Mouse (Mus musculus) layer of hippocampus, adult 9-10 months (tissue): ENCODE data around the gene A930009A15Rik.

ENCODE experiments used
- DNase-seq: peaks from one replicate; pipeline ENCODE4 v3.0.0; 2022; ENCODE audit warnings: low spot score

The A930009A15Rik gene

DNA sequence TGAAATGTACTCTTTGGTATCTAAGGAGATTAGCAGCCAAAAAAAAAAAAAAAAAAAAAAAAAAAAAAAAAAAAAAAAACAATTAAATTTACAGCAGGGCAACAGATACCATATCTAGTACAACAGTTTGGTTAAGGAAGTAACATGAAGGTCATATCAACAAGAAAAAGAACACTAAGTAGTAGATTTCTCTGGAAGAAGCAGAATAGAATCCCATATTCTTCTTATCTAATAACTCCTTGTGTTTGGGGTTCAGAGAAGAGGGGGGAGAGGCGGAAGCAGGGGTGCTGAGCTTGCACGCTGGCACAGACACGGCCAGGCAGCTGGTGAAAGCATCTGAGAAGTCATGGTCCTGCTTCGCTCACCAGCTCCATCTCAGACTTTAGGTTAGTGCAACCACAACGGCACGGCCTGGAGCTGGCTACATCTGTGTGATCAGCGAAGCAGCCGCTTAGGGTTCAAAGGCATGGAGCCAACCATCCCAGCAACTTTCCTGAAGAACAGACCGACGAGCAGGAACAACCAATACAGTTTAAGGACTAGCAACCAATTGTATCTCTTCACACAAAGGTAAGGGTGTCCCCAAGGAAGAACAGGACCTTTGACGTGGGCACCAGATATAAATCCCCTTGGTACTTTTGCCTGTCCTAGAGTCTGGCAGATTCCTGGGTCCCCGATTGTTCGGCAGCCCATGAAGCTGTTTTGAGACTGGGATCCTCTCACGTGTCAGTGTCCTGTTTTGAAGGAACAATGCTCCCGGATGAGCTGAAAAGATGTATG, at the start of gene A930009A15Rik:
TSS of gene A930009A15Rik (plus strand) at position 275 of the 780 bp plus-strand sequence.
- no peak for DNase-seq

DNA sequence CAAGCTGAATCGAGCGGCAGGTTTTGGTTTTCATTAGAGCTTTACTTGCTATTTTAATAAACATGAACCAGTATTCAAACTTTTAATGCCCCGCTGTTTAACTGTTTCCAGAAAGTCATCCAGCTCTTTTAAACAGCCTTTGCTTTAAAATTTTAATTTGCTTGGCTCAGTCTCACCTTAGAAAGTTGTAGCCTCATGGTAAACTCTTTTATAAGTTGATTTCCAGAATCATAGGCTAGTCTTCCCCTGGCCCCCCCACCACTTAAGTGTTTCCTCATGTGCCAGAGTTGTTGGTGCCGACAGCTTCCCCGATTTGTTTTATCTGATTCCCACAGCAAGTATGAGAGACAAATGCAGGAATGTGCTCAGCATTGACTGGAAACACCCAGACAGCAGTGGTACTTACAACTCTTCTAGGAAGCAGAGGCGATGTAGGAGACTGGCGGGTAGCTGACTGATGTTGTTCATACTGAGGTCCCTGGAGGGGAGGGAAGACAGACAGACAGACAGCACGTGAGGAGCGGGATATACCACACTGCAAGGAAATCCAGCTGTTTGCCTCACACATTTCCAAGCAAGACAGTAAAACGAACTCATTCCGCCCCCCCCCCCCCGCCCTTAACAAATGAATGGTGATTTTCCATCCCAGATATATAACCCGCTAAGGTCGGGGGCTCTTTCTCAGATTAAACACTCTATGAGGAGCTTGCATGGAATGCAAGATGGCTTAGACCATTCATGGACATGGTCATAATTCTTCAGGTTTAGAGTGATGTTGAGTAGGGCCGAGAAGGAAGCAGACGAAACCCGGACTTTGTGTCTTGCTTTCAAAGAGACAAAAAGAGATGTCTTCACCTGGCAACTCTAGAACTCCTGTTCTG, 49.3 kb upstream of the A930009A15Rik start:
- DNase-seq: no peak

DNA sequence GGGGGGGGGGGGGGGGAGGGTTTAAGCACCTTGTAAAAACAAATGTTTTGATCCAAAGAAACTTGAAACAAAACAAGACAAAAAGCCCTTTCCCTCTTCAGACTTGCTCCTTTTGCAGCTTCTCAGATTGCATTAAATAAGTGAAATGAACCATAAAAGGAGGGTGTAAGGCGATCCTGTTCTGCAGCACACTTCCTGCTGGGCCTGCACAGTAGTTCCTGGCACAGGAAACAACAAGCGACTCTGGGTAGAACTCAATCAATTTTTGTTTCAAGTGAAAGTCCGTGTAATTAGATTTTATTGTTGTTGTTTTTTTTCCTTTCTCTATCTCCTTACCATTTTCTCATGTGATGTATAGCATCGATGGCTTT, 48.7 kb upstream of the A930009A15Rik start:
- DNase-seq: no peak

DNA sequence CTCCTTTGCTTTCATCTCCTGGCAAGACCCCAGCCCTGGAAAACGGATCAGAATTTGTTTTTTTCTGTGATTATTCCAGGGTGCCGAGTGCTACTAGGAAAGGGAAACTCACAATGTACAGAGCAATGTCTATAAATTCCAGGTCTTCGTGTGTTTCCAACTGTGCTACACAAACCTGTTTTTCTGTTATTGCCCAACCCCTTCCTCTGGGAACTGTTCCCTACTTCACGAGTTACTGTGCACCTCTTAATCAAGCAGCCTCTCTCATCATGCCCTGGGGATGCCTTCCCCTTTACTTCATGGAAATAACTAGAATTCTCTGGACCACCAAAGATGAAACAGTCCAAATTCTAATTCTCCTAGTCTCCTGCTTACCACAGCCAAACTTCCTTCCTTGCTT, 40.9 kb upstream of the A930009A15Rik start:
- no peak for DNase-seq

DNA sequence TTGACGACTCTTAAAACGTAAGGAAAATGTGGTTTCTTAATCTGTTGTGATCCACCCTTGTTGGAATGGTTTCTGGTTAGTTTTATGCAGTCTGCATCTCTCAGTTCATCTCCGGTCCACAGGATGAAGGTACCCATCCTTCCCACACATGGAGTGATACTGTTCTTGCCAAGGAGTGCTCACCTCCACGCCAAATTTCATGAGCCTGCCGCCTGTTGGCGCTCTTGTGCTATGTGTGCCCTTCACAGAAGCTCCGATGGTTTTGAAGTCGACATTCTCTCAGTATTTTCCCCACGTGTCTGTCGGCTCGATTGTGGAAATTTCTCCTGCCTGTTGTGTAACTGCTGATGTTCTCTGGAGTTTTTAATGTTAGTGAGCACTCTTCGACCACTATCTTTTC, 40.0 kb upstream of the A930009A15Rik start:
- no peak for DNase-seq

DNA sequence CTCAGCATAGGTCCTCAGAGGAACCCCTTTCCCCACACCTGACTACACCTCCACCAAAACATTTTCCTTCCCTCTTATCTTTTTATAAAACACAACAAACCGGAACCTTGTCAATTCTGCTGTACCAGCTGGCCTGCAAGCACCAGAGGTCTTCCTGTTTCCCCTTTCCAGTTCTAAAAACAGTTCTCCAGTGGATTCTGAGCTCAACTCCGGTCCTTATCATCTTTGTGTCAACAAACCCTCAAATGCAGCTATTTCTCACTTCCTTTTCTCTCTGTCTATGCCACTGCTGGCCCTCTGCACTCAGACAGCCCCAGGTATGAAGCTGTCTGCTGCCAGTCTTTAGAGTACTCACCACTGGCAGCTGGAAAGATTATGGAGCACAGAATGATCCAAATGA, 39.0 kb upstream of the A930009A15Rik start:
- no peak for DNase-seq

DNA sequence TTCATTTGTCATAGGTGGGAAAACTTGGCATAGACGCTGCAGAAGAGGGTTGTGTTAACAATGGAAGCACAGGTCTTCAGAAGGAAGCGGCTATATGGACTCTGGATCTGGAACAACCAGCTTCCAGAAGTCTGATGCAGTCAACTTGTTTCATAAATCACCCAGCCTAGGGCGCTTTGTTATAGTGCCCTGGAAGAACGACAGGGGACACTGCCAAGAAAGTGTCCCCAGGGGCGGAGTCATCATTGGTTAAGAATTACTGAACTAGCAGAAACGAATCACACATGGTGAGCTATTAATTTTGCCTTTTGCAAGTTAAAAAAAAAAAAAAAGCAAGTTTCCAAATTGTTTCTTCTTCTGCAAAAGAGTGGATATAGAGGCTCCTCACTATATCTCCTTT, 26.9 kb upstream of the A930009A15Rik start:
- DNase-seq: no peak

DNA sequence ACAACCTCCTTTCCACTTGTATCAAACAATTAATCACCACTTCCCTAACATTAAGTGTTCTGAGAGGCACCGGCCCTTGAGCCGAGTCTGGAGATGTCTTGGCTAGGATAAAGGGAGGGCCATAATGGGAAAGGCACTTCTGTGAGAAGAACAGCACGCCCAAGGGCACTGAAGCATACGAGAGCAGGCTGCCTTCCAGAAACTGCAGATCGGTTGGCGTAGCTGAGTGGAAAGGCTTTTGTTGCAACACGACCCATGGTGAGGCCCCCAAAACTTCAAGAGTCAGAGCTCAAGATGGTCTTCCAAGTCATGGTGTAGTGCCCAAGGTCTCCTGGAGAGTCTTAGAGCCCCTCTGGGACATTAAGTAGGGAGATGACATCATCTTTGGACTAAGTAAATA, 19.5 kb upstream of the A930009A15Rik start:
- no peak for DNase-seq

DNA sequence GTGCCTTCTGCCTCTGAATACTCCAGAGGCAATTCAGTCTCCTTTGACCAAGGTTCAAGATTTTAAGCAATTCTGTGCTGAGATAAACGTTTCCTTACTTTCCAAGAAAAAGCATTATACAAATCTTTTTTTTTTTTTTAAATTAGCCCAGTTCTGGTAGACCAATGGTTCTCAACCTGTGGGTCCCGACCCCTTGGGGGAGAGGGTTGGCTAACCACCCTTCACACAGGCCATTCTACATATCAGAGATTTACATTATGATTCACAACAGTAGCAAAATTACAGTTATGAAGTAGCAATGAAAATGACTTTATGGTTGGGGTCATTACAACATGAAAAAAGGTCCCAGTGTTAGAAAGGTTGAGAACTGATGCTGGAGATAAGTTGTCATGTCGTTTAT, 18.7 kb upstream of the A930009A15Rik start:
- no peak for DNase-seq

DNA sequence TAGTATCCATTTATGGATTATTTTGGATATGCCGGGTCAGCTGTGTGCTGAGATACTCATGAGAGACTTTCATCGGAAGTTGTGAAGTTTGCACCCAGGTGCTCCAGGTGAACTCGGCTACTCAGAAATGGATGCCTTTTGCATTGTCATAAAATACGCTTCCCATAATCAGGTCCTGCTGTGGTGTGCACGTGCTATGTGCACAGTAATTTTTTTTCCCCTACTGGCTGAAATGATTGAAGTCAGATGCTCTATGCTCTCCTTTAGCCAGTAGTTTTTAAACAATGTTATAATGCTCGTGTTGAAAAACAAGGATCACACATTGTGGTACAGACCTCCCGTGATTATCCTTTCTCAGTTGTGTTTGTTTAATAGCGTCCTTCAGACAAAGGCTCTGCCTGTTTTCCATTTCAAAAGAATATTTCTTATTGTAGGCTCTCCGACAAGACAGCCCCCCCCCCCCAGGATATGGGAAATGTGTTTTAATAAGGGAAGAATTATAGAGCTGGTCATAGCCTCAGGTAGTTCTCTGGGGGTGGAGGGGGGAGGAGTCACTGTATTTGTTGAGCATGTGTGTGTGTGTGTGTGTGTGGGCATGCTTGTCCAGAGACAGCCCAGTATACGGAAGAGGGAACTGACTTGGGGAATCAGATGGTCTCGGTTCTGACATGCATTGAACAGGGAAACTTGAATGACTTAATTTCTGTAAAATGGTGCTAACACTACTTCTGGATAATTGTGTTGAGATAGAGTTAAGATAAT, 16.3 kb upstream of the A930009A15Rik start:
- no peak for DNase-seq

DNA sequence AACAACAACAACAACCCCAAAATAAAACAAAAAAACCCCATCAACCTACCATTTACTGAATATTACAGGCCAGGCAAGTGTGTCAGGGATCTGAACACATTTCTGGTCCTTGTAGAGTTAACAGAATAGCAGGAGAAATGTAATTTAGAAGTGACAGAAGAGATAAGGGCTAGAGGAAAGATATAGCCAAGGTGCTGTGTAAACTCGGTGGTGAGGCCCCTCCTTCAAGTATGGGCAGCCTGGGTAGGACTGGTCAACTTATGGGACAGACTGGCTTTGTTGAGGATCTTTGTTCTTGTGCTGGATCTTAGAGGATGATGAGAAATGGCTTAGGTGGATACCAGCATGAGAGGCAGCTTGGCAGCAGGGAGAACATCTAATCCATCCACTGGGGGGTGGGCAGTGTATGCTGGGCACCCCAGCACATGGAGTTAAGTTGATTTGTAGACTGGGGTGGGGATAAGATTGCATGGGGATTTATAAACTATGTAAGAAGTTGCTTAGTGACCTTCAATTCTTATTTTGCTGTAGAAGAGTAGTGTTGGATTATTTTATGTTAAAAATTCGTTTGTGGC, 14.5 kb upstream of the A930009A15Rik start:
- DNase-seq: no peak

DNA sequence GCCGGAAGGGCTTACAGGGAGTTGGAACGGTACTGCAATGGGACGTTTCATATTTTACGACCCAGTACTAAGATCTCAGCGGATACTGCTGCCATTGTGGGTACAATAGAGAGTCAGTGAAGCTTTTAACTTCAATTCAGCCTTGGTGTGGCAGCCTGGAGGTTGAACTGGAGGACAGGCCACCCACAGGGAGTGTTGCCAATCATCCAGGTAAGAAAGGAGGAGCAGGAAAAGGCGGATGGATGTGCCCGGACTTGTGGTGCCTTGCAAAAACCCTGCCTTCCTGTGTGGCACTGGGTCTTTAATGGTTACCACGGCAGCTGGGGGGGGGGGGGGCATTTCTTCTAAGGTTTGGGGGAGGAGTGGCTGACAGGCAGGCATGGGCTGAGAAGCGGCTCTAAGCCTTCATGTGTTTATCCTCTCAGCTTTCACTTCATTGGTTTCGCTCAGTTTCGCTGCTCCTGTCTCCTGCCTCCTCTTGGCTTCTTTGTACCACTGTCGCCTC, 13.0 kb upstream of the A930009A15Rik start:
- DNase-seq: no peak

DNA sequence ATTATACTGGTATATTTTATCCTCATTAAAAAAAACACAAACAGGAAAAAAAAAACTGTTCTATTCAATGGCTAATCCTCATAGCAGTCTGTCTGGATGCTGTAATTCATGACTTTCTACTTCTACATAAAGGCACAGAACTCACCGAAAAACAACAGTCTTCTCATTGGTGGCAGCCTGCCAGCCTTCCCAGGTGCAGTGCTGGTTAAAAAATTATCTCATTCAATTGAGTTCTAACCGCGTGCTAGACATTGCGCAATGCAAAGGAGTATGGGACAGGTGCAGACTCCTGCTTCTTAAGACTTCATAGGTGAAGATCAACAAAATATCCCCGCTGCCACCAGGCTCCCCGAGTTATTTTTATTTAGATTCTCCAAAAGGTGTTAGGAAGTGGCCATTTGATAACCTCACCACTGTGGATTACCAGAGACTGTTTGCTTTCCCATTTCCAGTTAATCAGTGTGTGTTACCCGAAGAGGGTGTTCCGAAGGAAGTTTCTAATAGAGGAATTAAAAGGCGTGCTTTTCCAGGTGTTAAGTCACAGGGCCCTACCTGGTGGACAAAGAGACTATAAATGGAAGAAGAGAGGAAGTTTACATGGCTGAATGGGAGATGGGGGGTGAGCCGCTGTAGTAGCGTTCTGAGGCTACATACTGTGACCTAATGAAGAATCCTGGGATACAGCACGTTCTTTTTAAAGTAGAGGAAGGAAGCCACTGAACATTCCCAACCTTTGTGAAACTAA, 8.5 kb upstream of the A930009A15Rik start:
- no peak for DNase-seq

DNA sequence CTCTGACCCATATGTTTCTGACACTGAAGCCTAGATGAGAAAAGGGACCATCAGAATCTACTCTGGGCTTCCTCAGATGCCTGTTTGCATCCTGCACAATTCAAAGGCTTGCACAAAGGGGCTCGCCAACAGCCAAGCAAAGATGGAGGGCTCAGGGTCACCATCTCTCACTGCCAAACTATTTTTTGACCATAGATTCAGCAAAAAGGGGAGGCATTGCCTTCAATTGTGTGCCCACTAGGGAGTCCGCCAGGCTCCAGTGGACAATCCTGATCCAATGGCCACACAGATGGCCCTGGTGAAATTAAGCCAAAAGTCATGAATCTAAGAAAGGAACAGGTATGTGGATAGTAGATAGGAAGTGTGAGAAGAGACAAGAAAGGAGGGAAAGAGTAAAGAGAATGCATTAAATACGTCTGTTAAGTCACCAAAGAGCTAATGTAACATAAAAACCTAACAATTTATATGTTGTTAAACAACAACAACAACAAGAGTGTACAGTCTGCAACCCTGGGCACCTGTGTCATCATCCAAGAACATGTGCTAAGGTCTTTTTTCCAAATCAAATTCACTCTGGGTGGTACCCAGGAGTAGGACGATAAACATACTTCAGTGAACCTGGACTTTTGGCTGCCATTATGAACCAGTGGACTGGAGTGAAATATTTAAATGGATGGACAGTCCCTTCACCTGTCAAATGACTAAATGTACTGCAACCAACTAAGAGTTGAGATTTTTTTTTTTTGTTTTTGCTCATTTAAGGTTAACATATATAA, 6.7 kb upstream of the A930009A15Rik start:
- no peak for DNase-seq

DNA sequence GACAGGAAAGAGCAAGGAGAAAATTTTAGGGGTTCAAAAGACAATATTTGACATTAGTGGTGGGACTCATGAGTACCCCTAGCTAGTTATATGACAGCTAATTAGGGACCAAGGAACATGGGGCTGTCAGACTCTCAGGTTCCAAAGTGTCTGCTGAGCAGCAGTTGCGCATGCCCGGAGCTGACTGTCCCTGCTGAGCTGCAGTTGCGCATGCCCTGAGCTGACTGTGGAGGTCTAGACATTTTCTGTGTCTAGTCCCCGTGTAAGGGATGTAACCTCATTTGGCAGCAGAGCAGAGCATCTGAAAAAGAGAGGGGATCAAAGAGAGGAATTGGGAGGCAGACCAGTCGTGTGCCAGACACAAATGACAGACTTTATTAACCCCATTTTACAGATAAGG, 5.8 kb upstream of the A930009A15Rik start:
- DNase-seq: no peak

DNA sequence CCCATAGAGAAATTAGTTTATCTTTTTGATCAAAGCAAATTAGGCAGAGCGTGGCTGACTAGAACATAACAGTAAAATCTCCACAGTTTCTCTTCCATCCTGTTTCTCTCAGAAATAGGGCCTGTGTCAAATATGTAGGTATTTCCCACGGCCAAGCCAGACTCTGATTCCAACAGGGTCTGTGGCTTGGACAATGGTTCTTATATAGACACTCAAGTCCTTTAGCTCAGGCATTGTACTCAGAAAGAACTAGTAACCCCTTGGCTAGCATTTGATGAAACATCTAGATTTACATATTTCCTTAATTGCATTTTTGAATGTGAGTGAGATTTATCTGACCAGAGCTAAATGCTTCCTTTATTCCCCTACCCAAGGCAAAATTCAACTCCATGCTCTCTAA, 791 bp downstream of the A930009A15Rik start:
- no peak for DNase-seq

DNA sequence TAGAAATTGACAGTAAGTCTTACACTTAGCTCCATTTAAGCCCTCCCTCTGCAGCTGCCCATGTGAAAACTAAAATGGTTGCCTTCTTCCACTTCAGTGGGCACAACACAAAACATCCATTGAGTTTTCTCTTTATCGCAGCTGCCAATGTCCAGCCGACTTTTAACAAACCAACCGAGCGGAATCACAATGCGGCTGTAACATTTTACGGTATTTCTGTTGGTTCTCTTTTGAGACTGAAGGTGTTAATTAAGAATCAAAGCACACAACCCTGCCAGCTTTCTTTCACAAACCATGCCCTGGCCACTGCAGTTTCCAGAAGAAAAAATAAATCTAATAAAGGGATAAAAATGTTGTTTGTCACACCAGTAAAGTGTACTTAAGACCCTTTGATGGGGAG, 1.5 kb downstream of the A930009A15Rik start:
- DNase-seq: no peak

DNA sequence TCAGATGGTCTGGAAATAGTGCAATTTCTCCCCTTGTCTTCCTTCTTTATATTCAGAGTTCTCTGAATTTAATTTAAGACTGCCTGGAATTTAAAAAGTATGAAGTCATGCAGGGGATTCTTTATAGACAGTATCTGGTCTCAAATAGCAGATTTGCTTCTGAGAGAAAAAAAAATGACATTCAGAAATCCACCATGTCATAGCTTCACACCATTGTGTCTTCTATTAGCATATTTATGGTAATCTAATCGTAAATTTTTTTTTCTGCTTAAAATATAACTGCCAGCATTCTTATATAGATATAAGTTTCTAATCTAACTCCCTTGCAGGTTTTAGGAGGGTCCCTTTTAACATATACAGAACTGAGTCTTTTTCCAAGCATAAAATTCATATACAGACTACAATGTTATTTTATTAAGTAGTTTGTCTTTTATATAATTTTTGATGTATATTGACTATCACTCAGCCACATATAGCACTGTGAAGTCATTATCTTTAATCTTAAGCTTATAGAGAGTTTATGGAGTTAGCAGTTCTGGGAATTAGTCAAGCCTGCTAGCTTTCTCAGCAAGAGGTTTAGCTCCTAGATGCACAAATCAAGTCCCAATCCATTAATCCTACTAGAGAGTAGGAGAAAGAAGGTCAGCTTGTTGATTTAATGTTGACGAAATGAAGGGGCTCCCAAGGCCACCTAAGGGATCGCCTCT, 2.1 kb downstream of the A930009A15Rik start:
- no peak for DNase-seq

DNA sequence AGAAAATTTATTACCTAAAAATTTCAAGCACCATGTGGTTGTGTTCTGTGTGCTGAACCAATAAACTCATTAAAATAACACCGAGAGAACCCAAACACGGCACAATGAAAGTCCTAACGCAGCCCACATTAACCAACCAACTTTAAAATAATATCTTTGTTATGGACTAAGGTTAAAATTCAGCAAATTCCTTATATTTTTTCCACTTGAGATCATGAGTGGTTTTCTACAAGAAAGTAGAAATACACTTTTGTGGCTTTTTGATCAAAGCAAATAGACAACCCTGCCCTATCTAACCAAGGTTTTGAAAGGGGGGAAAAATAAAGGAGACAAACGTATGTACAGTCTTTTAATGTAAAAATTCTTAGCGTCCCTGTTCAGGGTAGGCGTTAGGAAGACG, 9.3 kb downstream of the A930009A15Rik start:
- DNase-seq: no peak

DNA sequence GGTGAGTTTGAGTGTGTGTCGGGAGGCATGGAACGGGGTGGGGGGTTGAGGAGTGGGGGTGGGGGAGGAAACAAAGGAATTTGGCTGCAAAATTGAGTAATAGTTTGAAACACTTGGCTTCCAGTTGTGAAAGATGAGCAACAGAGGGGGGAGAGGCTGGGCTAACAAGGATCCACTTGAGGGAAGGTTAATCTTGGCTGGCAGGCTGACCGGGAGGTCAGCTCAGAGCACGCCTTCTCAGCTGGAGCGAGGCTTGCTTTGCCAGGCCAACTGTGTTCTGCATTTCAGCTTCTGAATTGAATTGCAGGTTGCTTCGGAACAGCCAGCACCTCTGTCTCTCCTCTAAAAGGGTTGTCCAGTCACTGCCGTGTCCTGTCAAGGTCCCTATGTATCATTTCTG, 9.7 kb downstream of the A930009A15Rik start:
- no peak for DNase-seq
